Mouse (Mus musculus): ENCODE data around the gene St5. TPM values are rescaled to one million over a fixed set of nuclear protein-coding genes. Genes with fewer than 3 reads are reported as not detected.
A peak's percentile ranks its signal among the peaks of the same experiment; 100 is the strongest.

The St5 gene
- polyA plus RNA-seq, 1 experiment = 28.6 TPM

GRCm38 (mm10) chr7:109686585-109687128 lies 16.7 kb downstream of the St5 start:
- Histone ChIP-seq H3K79me3 (ENCODE audit: low read depth) (no peaks in the 10 kb centered on the region), H3K4me3 (ENCODE audit: insufficient read depth, poor library complexity, severe bottlenecking) (no peak overlapping the region), H3K27me3 (ENCODE audit: control insufficient read depth, insufficient read depth, insufficient read length) (no peaks in the 10 kb centered on the region), H3ac (ENCODE audit: control insufficient read depth, insufficient read length, low read depth) (no peak overlapping the region), H3K79me2 (ENCODE audit: control insufficient read depth, insufficient read depth) (no peaks in the 10 kb centered on the region), H3K36me3 (ENCODE audit: control insufficient read depth, insufficient read depth) (no peaks in the 10 kb centered on the region)
- TF ChIP-seq USF1 (IDR thresholded peaks at IDR 0.05; ENCODE audit: low read depth) (no peak), MAX (IDR thresholded peaks at IDR 0.05) (no peak), CTCF (IDR thresholded peaks at IDR 0.05; ENCODE audit: control insufficient read depth, insufficient read depth, insufficient read length) (no peak), CEBPB (IDR thresholded peaks at IDR 0.05; ENCODE audit: low read depth) (no peak), FOSL1 (IDR thresholded peaks at IDR 0.05; ENCODE audit: insufficient read depth, low read length, poor library complexity, severe bottlenecking) (no peak)

- no peaks in the 10 kb centered on the region for H3K79me2 ChIP-seq (ENCODE audit: control insufficient read depth, insufficient read depth)
- TF ChIP-seq CEBPB (IDR thresholded peaks at IDR 0.05; ENCODE audit: low read depth) (no peak), FOSL1 (IDR thresholded peaks at IDR 0.05; ENCODE audit: insufficient read depth, low read length, poor library complexity, severe bottlenecking) (no peak), MYOG (IDR thresholded peaks at IDR 0.05; ENCODE audit: control insufficient read depth, extremely low read depth, insufficient read length) (no peak), CTCF (IDR thresholded peaks at IDR 0.05; ENCODE audit: control insufficient read depth, insufficient read depth, insufficient read length) (no peak), USF1 (IDR thresholded peaks at IDR 0.05; ENCODE audit: low read depth) (no peak), MYOD1 (IDR thresholded peaks at IDR 0.05; ENCODE audit: control insufficient read depth, insufficient read length, low read depth) (no peak), MAX (IDR thresholded peaks at IDR 0.05) (no peak)
- no peak overlapping the region for H3K4me3 ChIP-seq (ENCODE audit: insufficient read depth, poor library complexity, severe bottlenecking)
- H3ac ChIP-seq (ENCODE audit: control insufficient read depth, insufficient read length, low read depth) = no peak overlapping the region
- no peaks in the 10 kb centered on the region for H3K79me3 ChIP-seq (ENCODE audit: low read depth)
- H3K27me3 ChIP-seq (ENCODE audit: control insufficient read depth, insufficient read depth, insufficient read length) = no peaks in the 10 kb centered on the region
- H3K36me3 ChIP-seq (ENCODE audit: control insufficient read depth, insufficient read depth) = no peaks in the 10 kb centered on the region
These were observed 22.5 kb downstream of the St5 start for GRCm38 (mm10) chr7:109680879-109681278.

GRCm38 (mm10) chr7:109680284-109680683 lies 23.1 kb downstream of the St5 start:
- Histone ChIP-seq H3K4me3 (ENCODE audit: insufficient read depth, poor library complexity, severe bottlenecking) (no peak overlapping the region), H3K79me3 (ENCODE audit: low read depth) (no peaks in the 10 kb centered on the region), H3ac (ENCODE audit: control insufficient read depth, insufficient read length, low read depth) (no peak overlapping the region), H3K27me3 (ENCODE audit: control insufficient read depth, insufficient read depth, insufficient read length) (no peaks in the 10 kb centered on the region), H3K79me2 (ENCODE audit: control insufficient read depth, insufficient read depth) (no peaks in the 10 kb centered on the region), H3K36me3 (ENCODE audit: control insufficient read depth, insufficient read depth) (no peaks in the 10 kb centered on the region)
- no peak for TF ChIP-seq FOSL1 (IDR thresholded peaks at IDR 0.05; ENCODE audit: insufficient read depth, low read length, poor library complexity, severe bottlenecking)
- TF ChIP-seq MYOD1 (IDR thresholded peaks at IDR 0.05; ENCODE audit: control insufficient read depth, insufficient read length, low read depth) = no peak
- no peak for TF ChIP-seq MAX (IDR thresholded peaks at IDR 0.05)
- TF ChIP-seq USF1 (IDR thresholded peaks at IDR 0.05; ENCODE audit: low read depth) = no peak
- TF ChIP-seq MYOG (IDR thresholded peaks at IDR 0.05; ENCODE audit: control insufficient read depth, extremely low read depth, insufficient read length) = no peak

- TF ChIP-seq USF1 (IDR thresholded peaks at IDR 0.05; ENCODE audit: low read depth) = no peak
- TF ChIP-seq MAX (IDR thresholded peaks at IDR 0.05) = no peak
- no peak for TF ChIP-seq CEBPB (IDR thresholded peaks at IDR 0.05; ENCODE audit: low read depth)
- TF ChIP-seq MYOG (IDR thresholded peaks at IDR 0.05; ENCODE audit: control insufficient read depth, extremely low read depth, insufficient read length) = no peak
- no peak for TF ChIP-seq MYOD1 (IDR thresholded peaks at IDR 0.05; ENCODE audit: control insufficient read depth, insufficient read length, low read depth)
- no peak for TF ChIP-seq FOSL1 (IDR thresholded peaks at IDR 0.05; ENCODE audit: insufficient read depth, low read length, poor library complexity, severe bottlenecking)
- TF ChIP-seq CTCF (IDR thresholded peaks at IDR 0.05; ENCODE audit: control insufficient read depth, insufficient read depth, insufficient read length) = no peak
- H3K4me3 ChIP-seq (ENCODE audit: insufficient read depth, poor library complexity, severe bottlenecking) = no peak overlapping the region
These were observed 28.3 kb downstream of the St5 start for GRCm38 (mm10) chr7:109674944-109675628.

GRCm38 (mm10) chr7:109671581-109672471 lies 31.6 kb downstream of the St5 start:
- Histone ChIP-seq H3K27me3 (ENCODE audit: control insufficient read depth, insufficient read depth, insufficient read length) (no peaks in the 10 kb centered on the region), H3K4me3 (ENCODE audit: insufficient read depth, poor library complexity, severe bottlenecking) (peak overlapping the region; percentile 49), H3K79me2 (ENCODE audit: control insufficient read depth, insufficient read depth) (peaks cover 45% of the 10 kb centered on the region), H3ac (ENCODE audit: control insufficient read depth, insufficient read length, low read depth) (peak overlapping the region; percentile 86), H3K79me3 (ENCODE audit: low read depth) (peaks cover 25% of the 10 kb centered on the region), H3K36me3 (ENCODE audit: control insufficient read depth, insufficient read depth) (no peaks in the 10 kb centered on the region)
- TF ChIP-seq MAX (IDR thresholded peaks at IDR 0.05) = no peak
- TF ChIP-seq CEBPB (IDR thresholded peaks at IDR 0.05; ENCODE audit: low read depth) = no peak
- TF ChIP-seq USF1 (IDR thresholded peaks at IDR 0.05; ENCODE audit: low read depth) = peak; percentile 93
- no peak for TF ChIP-seq MYOD1 (IDR thresholded peaks at IDR 0.05; ENCODE audit: control insufficient read depth, insufficient read length, low read depth)
- TF ChIP-seq FOSL1 (IDR thresholded peaks at IDR 0.05; ENCODE audit: insufficient read depth, low read length, poor library complexity, severe bottlenecking) = no peak
- TF ChIP-seq CTCF (IDR thresholded peaks at IDR 0.05; ENCODE audit: control insufficient read depth, insufficient read depth, insufficient read length) = no peak

More at GRCm38 (mm10) chr7:109674944-109675628, 28.3 kb downstream of the St5 start:
- Histone ChIP-seq H3K27me3 (ENCODE audit: control insufficient read depth, insufficient read depth, insufficient read length) (no peaks in the 10 kb centered on the region), H3K79me2 (ENCODE audit: control insufficient read depth, insufficient read depth) (peaks cover 16% of the 10 kb centered on the region), H3K36me3 (ENCODE audit: control insufficient read depth, insufficient read depth) (no peaks in the 10 kb centered on the region), H3ac (ENCODE audit: control insufficient read depth, insufficient read length, low read depth) (no peak overlapping the region), H3K79me3 (ENCODE audit: low read depth) (peaks cover 10% of the 10 kb centered on the region)
